Mouse (Mus musculus) liver, embryonic 14.5 days (tissue): ENCODE data around the gene Tmem205.

Experiments
- CTCF ChIP-seq: IDR thresholded peaks from 2 replicates; pipeline ENCODE4 v1.5.1; 2016; ENCODE audit warnings: antibody characterized with exemption, low read depth, control low read depth
- EP300 ChIP-seq: IDR thresholded peaks from 2 replicates; pipeline ENCODE4 v1.6.1; 2016; ENCODE audit warnings: antibody characterized with exemption, low read depth

- TF ChIP-seq CTCF (no peak), EP300 (no peak)
These were observed 49.3 kb upstream of the Tmem205 start for GRCm38 (mm10) chr9:21976626-21977175.
